Mouse (Mus musculus) cerebellum, adult 11-12 months (tissue): Measurements from ENCODE around the gene Olfm1.

Experiments used
- DNase-seq: peaks from one replicate; pipeline ENCODE4 v3.0.0; 2022

Gene Olfm1

DNA sequence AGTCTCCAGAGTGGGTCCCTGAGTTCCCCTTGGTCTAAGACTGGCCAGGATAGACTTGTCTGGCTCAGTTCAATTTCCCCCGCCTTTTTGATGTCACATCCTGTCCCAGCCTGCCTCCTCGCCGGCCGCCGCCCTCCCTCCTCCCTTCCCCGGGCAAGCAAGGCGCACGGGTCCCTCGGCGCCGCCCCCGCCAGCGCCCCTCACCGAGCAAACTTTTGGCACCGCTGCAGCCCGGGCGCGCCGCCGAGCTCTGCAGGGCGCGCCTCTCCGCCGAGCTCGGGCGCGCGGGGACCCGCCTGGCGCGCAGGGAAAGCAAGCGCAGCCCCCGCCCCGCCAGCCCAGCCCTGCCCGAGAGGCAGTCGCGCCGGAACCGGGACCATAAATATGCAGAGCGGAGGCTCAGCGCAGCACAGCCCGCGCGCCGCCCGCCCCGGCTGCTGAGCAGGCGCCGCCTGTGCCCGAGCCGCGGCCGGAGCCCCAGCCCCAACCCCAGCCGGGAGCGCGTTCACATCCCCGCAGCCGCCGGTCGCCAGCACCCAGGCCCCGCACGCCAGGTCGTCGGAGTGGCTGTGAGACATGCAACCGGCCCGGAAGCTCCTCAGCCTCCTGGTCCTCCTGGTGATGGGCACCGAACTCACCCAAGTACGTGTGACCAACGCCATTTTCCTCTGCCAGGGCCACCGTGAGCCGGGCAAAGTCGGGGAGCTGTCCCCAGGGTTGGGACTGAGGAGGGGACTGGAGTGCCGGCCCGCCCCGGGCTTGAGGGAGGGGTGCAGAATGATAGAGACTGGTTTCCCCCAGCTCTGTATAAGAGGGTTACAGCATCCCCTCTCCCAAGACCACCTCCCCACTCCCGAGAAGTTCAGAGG is at the start of gene Olfm1:
Olfm1 (plus strand) TSS at position 172 of the 869 bp plus-strand sequence.
- peak; percentile 86 for DNase-seq

DNA sequence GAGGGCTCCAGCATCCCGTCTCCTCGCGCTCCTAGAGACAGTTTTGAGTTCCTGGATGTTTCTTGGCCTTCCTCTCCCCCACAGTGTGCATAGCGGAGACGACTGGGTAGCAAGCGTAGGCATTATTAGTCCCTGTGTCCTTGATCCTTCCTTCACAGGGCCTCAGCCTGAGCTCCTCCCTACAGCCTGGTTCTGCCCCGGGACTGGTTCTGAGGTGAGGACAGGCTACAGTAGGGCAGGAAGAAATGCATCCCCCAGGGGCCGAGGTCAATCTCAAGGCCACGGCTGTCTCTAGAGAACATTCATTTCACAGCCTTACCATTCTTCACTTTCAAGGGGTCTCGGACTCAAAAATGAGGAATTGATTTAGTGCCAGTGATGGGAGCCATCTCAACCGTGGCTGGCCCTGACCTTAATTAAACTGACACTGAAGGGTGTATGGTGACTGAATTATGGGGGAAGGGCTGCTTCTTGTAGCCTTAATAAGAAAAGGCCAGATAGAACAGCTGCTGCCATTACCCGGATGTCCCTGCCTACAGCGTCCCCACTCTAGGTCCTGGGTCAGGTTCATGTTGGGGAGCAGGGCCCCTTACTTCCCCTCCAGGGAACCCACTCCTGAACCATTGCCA is 49.3 kb upstream of the Olfm1 start:
- DNase-seq = no peak

DNA sequence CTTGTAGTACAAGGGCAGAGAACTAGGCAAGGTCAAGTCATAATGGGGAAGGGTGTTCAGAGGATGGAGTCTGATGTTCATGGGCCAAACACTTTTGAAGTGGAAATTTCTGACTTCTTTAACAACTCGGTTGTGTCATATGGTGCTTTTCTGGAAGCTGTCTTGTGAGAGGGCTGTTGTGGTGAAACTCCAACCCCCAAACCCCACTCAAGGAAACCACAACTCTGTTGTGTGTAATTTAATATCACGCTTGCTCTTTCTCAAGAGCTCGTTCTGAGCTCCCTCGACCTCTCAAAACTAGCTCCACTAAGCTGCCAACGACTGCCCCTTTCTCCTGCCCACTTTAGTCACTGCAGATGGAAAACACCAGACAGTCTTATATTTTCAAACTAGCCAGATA is 47.1 kb upstream of the Olfm1 start:
- DNase-seq = no peak

DNA sequence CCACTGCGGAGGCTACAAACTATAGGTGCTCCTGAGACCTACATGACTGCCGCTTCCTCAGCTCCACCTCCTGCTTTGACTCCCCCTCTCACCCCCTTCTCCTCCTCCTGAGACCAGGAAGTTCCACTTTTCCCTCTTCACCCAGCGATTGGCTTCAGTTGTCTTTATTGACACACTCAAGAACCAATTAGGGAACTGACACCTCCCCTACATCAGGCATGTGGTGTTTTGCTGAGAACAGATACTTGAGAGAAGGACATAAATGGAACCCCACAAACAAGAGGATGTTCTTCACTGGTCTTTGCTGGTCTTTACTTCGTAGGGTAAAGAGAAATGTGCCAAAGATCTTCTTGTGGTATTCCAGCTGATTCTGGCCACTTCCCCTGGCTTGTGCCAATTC is 46.6 kb upstream of the Olfm1 start:
- DNase-seq = no peak

DNA sequence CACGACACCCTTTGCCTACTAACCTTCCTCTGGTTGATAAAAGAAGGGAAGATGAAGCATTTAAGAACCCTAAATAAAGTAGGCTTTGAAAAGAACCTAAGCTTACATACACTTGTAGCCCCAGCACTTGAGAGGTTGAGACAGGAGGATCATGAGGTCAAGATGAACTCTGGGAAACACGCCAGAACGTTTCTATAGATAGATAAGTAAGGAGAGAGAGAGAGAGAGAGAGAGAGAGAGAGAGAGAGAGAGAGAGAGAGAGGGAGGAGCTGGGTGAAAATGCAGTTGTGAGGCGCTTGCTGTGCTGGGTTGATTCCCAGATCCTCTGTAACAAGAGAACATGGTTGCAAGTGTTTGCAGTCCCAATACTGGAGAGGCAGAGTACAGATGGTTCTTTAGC is 46.1 kb upstream of the Olfm1 start:
- no peak for DNase-seq

DNA sequence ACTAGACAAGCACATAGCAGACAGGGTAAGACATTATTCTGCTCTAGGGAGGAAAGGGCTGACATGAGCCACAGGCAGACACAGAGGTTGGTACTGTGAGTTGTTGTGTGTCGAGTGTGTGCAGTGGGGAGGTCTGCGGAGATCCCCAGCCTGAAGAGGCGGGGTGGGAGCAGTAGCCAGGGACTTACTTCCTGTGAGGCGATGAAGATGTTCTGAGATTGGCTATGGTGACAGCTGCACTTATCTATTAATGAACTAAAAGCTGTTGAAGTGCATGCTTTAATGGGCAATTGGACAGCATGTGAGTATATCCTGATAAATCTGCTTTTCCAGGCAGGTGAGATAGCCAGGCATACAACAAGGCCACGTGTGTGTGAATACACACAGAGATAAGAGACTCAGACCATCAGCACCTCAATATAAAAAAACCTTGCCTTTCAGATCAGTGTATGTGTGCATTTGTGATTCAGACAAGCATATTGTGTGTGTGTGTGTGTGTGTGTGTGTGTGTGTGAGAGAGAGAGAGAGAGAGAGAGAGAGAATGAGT is 45.5 kb upstream of the Olfm1 start:
- DNase-seq = no peak

DNA sequence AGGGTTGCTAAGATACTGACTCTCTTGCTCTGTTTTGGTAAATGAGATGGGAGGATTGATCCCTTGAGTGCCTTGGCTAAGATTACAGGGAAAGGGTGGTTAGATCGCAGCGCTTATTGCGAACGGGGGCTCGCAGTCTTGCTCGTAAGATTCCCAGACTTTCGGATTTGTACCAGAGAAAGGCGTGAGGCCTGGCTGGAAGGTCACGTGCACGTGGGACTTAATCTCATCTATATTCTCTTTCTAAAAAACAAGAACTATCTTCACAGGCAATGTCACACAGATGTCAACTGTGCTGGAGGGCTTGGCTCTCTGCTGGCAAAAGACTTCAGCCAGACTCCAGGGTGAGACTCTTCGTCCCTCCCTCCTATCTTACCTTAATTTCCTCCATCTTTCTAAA is 43.1 kb upstream of the Olfm1 start:
- no peak for DNase-seq

DNA sequence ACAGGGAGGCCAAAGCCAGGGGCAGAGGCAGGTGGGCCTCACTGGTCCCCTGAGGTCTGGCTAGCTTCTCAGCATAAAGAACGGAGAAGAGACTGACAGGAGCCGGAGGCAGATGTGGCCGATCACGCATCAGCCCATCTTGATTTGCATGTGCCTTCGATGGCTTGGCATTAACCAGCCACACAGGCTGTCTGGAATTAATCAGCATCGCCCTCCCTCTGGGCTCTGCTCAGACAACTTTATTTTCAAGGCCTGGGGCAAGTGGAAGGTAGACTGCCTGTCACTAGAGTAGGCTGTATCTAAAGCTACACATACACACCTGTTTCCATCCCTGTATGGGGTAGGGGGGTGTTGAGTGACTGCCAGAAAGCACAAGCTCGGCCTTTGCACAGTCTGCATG is 32.2 kb upstream of the Olfm1 start:
- DNase-seq = no peak

DNA sequence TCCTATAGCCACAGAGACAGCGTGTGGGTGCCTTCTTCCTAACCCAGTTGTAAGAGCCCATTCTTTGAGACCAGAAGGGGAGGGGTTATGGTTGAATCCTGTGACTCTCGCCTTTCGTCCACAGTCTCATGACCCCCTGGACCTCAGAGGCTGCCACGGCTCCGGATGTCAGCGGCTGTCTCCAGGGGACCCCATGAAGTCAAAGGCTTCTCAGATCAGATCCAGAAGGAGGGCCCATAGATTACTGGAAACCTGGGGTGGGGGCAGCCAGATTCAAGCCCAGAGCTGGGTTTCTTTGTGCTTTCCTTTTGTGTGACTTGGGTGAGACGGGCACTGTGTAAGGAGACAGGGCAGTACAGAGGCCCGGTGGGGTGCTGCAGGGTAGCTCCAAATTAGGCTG is 27.2 kb upstream of the Olfm1 start:
- no peak for DNase-seq

DNA sequence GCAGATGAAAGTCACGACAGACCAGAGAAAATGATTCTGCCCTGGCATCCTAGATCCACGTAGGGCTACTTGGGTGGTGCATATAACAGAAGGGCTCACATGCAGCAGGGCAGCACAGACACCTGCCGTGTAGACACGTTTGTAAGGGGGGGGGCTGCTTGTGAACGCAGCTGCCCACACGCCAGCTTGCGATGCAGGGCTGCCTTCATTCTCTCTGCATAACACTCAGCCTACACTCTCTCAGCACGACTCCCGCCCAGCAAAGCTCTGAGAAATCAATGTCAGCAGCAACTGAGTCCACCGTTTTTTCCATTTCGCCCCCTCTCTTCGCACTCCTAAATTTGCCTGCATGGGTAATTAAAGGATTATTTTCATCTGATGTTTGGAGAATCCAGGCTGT is 23.5 kb upstream of the Olfm1 start:
- DNase-seq = no peak

DNA sequence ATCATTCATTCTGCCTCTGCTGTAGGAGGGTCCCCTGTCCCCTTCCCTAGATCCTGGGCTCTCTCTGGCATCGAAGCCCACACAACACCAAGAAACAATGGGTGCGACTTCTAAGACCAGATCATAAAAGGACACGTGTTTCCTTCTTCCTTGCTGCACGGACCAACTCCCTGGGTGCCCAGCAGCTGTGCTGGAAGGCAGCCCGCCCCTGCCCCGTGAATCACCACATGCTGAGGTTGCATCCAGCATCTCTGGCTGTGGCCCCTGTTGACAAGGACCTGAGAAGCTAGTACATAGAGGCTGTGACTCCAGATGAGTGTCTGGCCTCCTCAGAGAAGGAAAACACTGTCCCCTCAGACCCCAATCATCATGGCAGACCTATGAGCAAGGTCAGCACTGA is 20.8 kb upstream of the Olfm1 start:
- DNase-seq = no peak

DNA sequence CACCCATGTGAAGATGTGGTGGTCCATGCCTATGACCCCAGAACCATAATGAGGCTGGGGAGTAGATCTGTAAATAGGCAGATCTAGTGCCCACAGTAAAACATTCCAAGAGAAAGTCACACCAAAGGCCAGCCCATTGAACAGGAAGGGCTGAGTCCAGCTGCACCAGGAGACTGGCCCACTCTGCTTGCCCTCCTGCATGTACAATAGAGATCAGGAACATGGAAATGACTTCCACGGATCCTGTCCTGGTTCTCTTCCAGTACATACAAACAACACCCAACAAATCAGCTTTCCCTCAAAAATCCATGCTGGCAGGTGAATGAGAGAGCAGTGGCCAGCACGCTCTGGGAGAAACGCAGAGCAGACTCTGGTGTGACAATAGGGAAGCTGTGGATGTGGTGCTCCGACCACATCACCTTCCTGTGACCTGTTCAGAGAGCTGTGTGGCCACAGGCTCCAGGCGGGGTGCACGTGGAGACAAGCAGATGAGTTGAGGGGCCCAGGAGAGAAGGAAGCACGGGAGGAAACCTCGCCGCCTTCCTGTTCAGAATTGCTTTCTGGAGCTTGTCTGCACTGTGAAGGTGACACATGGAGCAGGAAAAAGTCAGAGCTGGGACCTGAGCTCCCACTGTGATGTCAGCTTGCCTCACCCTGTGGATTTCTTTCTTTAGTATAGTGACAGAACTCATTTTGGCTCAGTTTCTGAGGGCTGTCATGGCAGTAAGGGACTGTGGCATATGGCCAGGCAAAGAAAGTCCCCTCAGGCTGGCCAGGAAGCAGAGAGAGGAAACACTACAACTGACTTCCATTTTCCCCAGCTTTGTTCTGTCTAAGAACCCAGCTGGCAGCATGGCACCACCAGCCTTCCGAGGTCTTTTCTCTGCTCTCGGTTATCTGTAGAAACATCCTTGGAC is 19.3 kb upstream of the Olfm1 start:
- DNase-seq = peak; percentile 24

DNA sequence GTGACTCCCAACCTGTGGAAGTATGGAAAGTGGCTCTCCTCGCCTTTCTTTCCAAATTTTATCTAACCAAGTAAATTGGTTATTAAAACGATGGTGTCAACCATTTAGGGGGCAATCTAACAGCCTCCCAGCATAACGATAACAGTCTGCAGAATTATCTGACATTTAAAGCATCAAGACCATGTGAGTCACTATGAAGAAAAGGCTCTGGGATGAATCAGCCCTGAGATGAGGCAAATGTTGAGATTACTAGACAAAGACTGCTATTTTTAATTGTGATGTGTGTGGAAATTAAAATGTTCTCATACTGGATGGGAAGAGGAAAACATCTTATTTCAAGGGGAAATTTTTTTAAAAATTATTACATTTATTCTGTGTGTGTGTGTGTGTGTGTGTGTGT is 18.4 kb upstream of the Olfm1 start:
- DNase-seq = no peak

DNA sequence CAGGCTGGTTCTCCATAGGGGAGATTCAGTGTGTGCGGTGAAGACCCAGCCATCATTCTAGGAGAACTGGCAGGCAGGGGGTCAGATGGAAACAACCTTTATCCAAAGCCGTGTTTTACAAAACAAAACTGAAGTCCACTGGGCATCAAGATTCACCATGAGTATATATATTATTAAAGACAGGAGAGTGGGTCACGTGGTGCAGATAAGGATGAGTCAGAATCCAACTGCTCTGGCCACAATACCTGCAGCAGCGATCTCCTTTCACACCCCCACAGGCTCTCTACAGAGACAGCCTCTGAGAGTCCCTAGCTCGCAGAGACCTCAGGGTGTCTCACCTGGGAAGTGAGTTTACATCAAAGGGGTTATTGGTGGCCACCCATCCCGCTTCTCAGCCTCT is 14.2 kb upstream of the Olfm1 start:
- no peak for DNase-seq

DNA sequence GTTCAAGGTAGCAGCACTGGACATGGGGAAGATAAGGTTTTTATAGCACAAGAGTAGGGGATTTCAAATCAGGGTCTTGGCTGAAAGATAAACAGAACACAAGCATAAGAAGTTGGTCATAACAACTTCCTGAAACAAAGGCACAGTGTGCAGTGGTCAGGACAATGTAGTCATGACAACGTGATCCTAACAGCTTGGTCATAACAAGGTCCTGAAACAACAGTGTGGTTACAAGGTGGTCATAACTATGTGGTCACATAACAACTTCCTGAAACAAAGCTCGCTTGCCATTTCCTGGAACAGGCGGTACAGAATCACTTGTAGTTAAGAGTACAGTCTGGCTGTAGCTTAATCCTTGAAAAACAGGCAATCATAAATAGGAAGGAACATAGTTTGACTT is 12.7 kb upstream of the Olfm1 start:
- no peak for DNase-seq

DNA sequence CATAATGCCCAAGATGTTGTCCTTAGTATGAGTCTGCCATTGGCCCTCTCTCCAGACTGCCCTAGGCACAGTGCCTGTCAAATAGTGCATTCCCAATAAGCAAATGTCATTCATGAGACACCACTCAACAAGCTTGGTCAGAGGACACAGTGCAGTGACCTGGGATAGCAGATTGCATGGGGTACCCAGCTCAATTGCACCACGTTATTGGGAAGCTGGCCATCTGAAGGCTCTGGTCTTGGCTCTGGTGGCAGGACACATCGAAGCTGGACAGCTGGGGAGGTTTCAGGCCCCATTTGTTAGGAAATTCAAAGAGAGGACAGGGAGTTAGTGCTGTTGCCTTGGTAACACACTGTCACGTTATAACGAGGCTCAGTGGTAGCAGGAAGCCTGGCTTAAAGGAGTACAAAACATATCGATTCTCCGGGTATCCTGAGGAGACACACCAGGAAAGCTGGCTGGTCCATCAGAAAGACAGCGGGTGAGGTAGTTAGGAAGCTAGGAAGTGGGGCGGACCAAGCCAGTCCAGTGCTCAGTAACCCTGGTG is 4.3 kb upstream of the Olfm1 start:
- DNase-seq = no peak

DNA sequence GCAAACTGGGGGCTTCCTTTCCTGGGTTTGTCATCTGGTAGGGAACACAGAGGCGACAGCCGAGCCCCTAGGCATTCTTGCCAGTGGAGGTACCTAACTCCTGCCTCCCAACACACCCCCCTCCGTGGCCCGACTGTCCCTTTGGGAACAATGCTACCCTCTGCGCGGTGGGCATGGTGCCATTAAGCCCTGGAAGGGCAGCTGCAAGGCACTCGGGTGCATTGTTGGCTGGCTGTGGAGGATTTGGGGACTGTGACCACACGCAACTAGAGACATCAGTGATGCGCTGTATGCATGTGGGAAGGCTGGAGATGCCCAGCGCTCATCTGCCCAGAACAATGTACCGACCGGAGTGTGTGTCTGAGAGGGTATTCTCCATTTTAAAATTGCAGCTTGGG is 897 bp downstream of the Olfm1 start:
- DNase-seq = peak; percentile 76

DNA sequence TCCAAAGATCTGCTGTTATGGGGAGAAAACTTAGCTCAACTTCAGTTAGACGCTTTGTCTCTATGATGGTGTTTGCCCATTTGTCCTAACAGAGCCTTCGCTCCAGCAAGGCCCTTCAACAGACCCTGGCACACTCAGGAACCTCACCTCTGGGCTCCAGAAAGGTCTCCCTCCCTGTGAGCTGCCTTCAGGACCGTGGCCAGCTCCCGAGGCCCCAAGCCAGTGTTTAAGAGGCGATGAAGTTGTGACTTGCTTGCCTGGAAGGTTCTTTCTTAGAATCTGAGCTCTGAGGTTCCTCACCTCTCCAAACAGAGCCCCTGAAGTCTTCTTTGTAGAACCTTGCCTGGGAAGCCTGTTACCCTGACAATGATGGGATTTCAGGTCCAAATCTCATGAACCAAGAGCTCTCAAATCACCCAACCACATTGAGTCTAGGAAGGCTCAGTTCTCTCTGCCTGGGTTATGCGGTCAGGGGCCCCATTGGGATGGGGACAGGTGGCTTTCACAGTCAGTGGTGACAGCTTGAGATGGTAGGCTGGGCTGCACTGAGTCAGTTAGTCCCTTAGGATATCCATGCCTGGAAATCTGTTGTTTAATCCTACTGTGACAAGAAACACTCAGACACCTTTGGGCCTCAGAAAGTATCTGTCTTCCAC is 2.3 kb downstream of the Olfm1 start:
- DNase-seq = peak; percentile 40

DNA sequence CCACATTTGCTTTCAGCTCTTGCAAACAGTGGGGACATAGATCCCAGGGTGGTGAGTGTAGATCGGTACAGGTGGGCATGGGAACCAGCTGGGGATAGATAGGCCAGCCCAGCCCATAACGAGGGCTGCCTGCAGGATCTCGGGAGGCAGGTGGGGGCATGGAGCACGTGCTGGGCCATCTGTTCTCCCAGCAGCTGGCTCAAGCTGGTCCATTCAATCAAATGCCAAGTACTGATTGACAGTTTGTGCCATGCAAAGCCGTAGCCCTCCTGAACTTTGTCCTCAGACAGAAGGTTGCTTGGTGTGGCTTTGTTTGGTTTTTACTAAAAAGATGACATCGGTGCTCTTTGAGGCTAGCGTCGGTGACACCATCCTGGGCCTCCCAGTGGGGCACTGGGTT is 2.9 kb downstream of the Olfm1 start:
- peak; percentile 48 for DNase-seq

DNA sequence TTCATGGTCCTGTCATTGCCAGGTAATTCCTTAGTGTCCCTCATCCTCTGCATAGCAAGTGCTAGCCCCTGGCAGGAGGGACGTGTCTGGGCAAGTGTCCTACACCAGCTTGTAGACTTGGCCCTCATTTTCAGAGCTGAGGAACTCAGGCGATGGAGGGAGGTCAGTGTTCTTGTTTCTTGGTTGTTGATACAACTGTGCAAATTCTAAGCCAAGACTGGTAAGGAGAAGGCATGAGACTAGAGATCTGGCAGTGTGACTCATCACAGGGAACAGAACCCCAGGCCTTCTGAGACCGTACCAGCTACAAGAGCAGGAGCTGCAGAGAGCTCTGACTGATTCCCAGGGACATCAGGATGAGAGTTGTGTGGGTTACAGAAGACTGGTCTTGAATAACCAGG is 8.6 kb downstream of the Olfm1 start:
- peak; percentile 60 for DNase-seq

DNA sequence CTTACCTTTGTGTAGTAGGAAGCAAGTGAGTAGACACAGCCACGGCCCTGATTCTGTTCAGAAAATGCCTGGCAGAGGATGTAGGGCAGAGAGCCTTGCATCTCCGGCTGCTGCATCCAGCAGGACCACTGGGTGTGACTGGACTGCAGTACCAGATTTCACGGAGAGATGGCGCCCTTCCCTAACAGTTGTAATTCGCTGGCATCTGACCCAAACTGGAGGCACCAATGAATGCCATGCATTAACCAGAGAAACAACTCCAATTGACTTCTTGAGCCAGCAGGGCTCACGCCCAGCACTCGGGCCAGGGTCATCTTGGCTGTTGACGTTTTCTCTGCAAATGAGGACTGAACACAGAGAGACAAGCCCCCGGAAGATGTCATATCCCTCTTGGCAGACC is 11.4 kb downstream of the Olfm1 start:
- no peak for DNase-seq

DNA sequence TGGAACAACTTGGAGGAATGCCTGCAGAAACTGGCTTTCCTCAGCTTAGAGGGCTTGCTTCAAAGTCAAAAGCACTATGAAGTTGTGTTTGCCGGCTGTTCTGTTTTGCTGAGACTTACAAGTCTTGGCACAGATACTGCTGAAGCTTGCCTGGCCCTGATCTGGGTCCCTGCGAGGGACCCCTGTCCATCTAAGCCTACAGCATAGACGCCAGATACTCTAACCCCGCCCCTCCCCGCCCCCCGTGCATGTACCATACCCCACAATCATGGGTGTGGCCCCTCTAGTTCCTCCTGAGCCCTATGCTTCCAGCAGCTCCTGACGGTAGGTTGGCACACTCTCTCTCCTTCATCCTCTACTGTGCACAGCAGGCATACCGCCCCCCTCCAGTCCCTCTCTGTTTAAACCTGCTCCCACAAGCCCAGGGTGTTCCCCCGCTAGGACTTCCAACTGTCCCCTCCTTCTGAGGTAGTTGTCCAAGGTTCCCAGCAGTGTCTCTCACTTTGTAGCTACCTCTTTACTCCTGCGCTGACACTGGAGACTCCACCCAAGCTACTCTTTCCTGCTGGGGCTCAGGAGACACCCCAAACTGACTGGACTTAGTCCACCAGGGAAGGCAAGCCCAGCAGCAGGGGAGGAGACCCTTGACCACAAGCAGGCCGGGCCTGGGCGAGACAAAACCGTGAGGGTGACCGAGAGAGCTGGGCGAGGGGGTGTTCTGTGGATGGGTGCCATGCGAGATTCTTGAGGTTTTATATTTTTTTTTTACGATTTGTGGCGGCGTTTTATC is 12.1 kb downstream of the Olfm1 start:
- DNase-seq = peak; percentile 78
